Mouse (Mus musculus): ENCODE data around the gene Gm20388. TPM values are rescaled to one million over a fixed set of nuclear protein-coding genes. Genes with fewer than 3 reads are reported as not detected.

Gm20388 gene
- polyA plus RNA-seq, 2 experiments = 8.5 TPM; not detected in 1

DNA sequence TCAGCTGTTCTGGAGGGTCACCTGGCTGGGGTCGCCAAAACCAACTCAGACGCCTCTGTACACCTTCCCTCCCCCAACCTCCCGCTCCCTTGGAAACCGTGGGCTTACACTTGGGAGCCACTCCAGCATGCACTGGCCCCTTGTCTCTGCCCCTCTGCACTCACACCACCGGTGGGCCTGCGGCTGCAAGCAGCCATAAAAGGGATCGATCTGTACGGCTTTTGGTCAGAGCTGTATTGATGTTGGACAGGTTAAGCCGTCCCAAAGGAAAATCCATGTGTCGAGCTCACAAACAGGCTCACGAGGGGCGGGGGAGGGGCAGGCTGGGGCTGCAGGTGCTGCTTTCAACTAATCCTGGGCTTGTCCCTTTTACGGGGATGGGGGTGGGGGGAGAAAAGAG lies 632.4 kb downstream of the Gm20388 start:
- H3K4me2 ChIP-seq (ENCODE audit: low read depth) = 0 out of 2 replicates have a peak overlapping the region, but pooled peaks have one; percentile 4
- peaks cover 33 to 58% of the 10 kb centered on the region in 2 experiments for H3K4me1 ChIP-seq (replicated peaks; ENCODE audit: control insufficient read depth in 2 of 2, insufficient read depth in 2 of 2, low read length in 1 of 2)
- H3K9me3 ChIP-seq (ENCODE audit: control insufficient read depth, low read length) = no peaks in the 10 kb centered on the region
- ATAC-seq (ENCODE audit: insufficient read depth) (no peak), DNase-seq (ENCODE audit: low read depth in 3 of 3, low spot score in 3 of 3) (no peak)
- no peak overlapping the region for H3K4me3 ChIP-seq (ENCODE audit: insufficient read depth in 1 of 2, low read depth in 2 of 2, low read length in 2 of 2)
- WGBS (ENCODE audit: insufficient replicate concordance) = 61% methylated on average over 13 of the region's 13 CpGs
- TF ChIP-seq CTCF (IDR thresholded peaks at IDR 0.05; ENCODE audit: low read depth) (no peak), EP300 (IDR thresholded peaks at IDR 0.05; ENCODE audit: low read depth) (no peak)
- H3K27me3 ChIP-seq (ENCODE audit: control insufficient read depth, insufficient read depth, low read length) = no peaks in the 10 kb centered on the region
- H3K27ac ChIP-seq = no peak overlapping the region
- peaks cover 3% of the 10 kb centered on the region for H3K36me3 ChIP-seq (replicated peaks; ENCODE audit: control insufficient read depth, insufficient read depth, low read depth)
- H3K9ac ChIP-seq (replicated peaks) = no peak overlapping the region

DNA sequence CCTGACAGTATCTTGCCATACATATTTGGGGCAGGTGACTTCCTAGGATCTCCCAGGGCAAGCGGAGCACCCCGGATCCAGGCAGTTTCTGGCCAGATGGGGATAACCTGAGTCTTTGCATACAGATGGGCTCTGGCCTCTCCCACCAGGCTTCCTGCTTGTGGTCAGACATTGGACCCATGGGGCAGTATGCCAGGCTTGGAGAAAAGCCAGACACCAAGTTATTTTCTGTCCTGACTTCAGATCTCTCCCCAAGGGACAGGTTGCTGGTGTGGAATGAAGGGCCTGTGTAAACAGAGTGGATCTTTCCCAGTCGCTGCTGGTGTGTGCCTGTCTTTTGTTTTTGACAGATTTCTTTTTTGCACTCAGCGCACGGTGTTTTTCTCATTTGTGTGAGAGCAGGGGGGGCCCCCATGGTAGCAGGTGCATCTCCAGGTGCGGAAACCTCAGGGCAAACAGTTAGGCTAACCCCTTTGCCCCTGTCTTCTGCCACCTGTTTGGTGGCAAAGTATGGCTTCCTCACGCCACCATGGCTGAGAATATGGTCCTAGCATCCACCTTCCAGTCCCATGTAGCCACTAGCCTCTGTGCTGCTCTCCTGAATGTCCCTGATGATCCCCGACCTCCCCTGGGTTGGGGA lies 632.9 kb downstream of the Gm20388 start:
- no peak for DNase-seq (ENCODE audit: low read depth in 3 of 3, low spot score in 3 of 3)
- no peak overlapping the region for H3K4me3 ChIP-seq (ENCODE audit: insufficient read depth in 1 of 2, low read depth in 2 of 2, low read length in 2 of 2)
- H3K4me2 ChIP-seq (ENCODE audit: low read depth) = 0 out of 2 replicates have a peak overlapping the region, but pooled peaks have one; percentile 4
- no peak for ATAC-seq (ENCODE audit: insufficient read depth)
- H3K27ac ChIP-seq = no peak overlapping the region; the same call in 1 of the 2 replicates
- no peaks in the 10 kb centered on the region for H3K9me3 ChIP-seq (ENCODE audit: control insufficient read depth, low read length)
- H3K4me1 ChIP-seq (replicated peaks; ENCODE audit: control insufficient read depth in 2 of 2, insufficient read depth in 2 of 2, low read length in 1 of 2) = peaks cover 33 to 58% of the 10 kb centered on the region in 2 experiments
- WGBS (ENCODE audit: insufficient replicate concordance) = 76% methylated on average over 8 of the region's 8 CpGs
- peaks cover 3% of the 10 kb centered on the region for H3K36me3 ChIP-seq (replicated peaks; ENCODE audit: control insufficient read depth, insufficient read depth, low read depth)
- H3K27me3 ChIP-seq (ENCODE audit: control insufficient read depth, insufficient read depth, low read length) = no peaks in the 10 kb centered on the region
- H3K9ac ChIP-seq (replicated peaks) = no peak overlapping the region
- TF ChIP-seq EP300 (IDR thresholded peaks at IDR 0.05; ENCODE audit: low read depth) (no peak), CTCF (IDR thresholded peaks at IDR 0.05; ENCODE audit: low read depth) (no peak)

DNA sequence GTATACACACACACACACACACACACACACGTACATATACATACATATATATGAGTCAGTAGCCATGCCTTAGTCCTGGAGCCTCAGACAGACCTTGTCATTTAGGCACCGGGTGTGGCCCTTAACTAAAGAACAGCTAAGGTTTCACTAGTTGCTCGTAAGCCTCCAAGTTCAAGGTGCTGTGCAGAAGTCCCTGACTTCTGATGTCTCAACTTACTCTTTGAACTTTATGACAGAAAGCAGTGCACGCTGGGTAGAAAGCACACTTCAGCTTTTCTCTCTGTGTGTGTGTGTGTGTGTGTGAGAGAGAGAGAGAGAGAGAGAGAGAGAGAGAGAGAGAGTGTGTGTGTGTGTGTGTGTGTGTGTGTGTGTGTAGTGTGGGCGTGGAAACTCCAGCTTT lies 633.5 kb downstream of the Gm20388 start:
- ATAC-seq (ENCODE audit: insufficient read depth) (no peak), DNase-seq (ENCODE audit: low read depth in 3 of 3, low spot score in 3 of 3) (no peak)
- WGBS (ENCODE audit: insufficient replicate concordance) = 64% methylated on average over 5 of the region's 5 CpGs
- H3K36me3 ChIP-seq (replicated peaks; ENCODE audit: control insufficient read depth, insufficient read depth, low read depth) = peaks cover 3% of the 10 kb centered on the region
- H3K4me3 ChIP-seq (ENCODE audit: insufficient read depth in 1 of 2, low read depth in 2 of 2, low read length in 2 of 2) = no peak overlapping the region
- peaks cover 31 to 53% of the 10 kb centered on the region in 2 experiments for H3K4me1 ChIP-seq (replicated peaks; ENCODE audit: control insufficient read depth in 2 of 2, insufficient read depth in 2 of 2, low read length in 1 of 2)
- TF ChIP-seq CTCF (IDR thresholded peaks at IDR 0.05; ENCODE audit: low read depth) (no peak), EP300 (IDR thresholded peaks at IDR 0.05; ENCODE audit: low read depth) (no peak)
- H3K27me3 ChIP-seq (ENCODE audit: control insufficient read depth, insufficient read depth, low read length) = no peaks in the 10 kb centered on the region
- no peak overlapping the region for H3K9ac ChIP-seq (replicated peaks)
- no peak overlapping the region for H3K27ac ChIP-seq
- no peaks in the 10 kb centered on the region for H3K9me3 ChIP-seq (ENCODE audit: control insufficient read depth, low read length)
- H3K4me2 ChIP-seq (ENCODE audit: low read depth) = no peak overlapping the region

DNA sequence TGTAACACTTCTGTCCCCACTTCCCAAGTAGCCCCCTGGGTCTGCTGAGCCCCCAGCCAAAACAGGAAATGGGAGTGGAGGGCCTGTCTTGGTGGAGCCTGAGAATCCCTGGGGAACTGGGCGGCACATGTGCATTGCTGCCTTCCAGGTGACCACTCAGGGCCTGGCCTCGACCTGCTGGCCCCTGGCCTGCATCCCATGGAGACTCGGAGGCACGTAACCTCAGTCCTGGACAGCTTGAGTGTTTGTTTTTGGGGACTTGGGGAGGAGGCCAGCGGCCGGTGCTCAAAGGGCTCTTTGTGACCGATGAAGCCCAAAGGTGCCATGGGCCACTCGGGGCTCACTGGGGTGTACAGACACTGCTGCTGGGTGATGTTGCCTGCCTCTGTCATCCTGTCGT lies 636.9 kb downstream of the Gm20388 start:
- 79% methylated on average over 9 of the region's 9 CpGs for WGBS (ENCODE audit: insufficient replicate concordance)
- no peak overlapping the region for H3K27ac ChIP-seq
- H3K36me3 ChIP-seq (replicated peaks; ENCODE audit: control insufficient read depth, insufficient read depth, low read depth) = peaks cover 3% of the 10 kb centered on the region
- no peak overlapping the region for H3K4me3 ChIP-seq (ENCODE audit: insufficient read depth in 1 of 2, low read depth in 2 of 2, low read length in 2 of 2)
- peaks cover 6 to 23% of the 10 kb centered on the region in 2 experiments; a peak in 3 of 4 replicates for H3K4me1 ChIP-seq (replicated peaks; ENCODE audit: control insufficient read depth in 2 of 2, insufficient read depth in 2 of 2, low read length in 1 of 2)
- H3K27me3 ChIP-seq (ENCODE audit: control insufficient read depth, insufficient read depth, low read length) = no peaks in the 10 kb centered on the region
- no peaks in the 10 kb centered on the region for H3K9me3 ChIP-seq (ENCODE audit: control insufficient read depth, low read length)
- DNase-seq (ENCODE audit: low read depth in 3 of 3, low spot score in 3 of 3) (no peak), ATAC-seq (ENCODE audit: insufficient read depth) (no peak)
- H3K4me2 ChIP-seq (ENCODE audit: low read depth) = no peak overlapping the region
- no peak overlapping the region for H3K9ac ChIP-seq (replicated peaks)
- no peak for TF ChIP-seq EP300 (IDR thresholded peaks at IDR 0.05; ENCODE audit: low read depth)
- no peak for TF ChIP-seq CTCF (IDR thresholded peaks at IDR 0.05; ENCODE audit: low read depth)

DNA sequence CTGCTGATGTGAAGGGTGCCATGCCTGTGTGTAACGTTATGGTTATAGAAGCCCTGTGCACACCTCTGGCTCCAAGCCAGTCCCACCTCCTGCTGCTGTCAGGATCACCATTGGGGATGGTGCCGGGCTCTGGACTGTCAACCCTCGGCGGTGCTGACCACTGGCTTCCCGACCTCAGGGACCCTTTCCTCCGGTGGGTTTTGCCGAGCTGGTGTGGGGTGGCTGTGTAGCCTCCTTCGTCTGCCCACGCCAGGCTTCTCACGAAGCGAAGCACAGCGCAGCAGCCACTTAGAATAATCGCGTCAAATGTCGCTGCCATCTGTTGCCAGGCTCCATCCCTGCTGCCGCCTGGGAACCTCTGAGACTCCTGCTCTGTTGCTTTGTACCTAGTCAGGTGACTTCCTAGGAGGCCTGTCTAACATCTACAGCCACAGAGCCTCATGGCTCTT lies 637.7 kb downstream of the Gm20388 start:
- whole genome bisulfite sequencing (ENCODE audit: insufficient replicate concordance) = 78% methylated on average over 16 of the region's 16 CpGs
- Histone ChIP-seq H3K9me3 (ENCODE audit: control insufficient read depth, low read length) (no peaks in the 10 kb centered on the region), H3K4me1 (replicated peaks; ENCODE audit: control insufficient read depth in 2 of 2, insufficient read depth in 2 of 2, low read length in 1 of 2) (peaks cover 6 to 17% of the 10 kb centered on the region in 2 experiments; a peak in 3 of 4 replicates), H3K4me2 (ENCODE audit: low read depth) (no peak overlapping the region), H3K36me3 (replicated peaks; ENCODE audit: control insufficient read depth, insufficient read depth, low read depth) (peaks cover 3% of the 10 kb centered on the region), H3K9ac (replicated peaks) (no peak overlapping the region), H3K27ac (no peak overlapping the region), H3K27me3 (ENCODE audit: control insufficient read depth, insufficient read depth, low read length) (no peaks in the 10 kb centered on the region), H3K4me3 (ENCODE audit: insufficient read depth in 1 of 2, low read depth in 2 of 2, low read length in 2 of 2) (no peak overlapping the region)
- DNase-seq (ENCODE audit: low read depth in 3 of 3, low spot score in 3 of 3) = no peak
- ATAC-seq (ENCODE audit: insufficient read depth) = no peak
- TF ChIP-seq EP300 (IDR thresholded peaks at IDR 0.05; ENCODE audit: low read depth) = no peak
- no peak for TF ChIP-seq CTCF (IDR thresholded peaks at IDR 0.05; ENCODE audit: low read depth)

Measured in liver, embryonic 14.5 days (tissue).